Mouse (Mus musculus) C2C12 (cell line): ENCODE measurements around the gene Anapc13.

Source experiments
- CEBPB ChIP-seq: IDR thresholded peaks from one replicate; pipeline ENCODE4 v1.6.1; 2011; ENCODE audit warnings: low read depth, mild to moderate bottlenecking, control low read depth, moderate library complexity
- CTCF ChIP-seq: IDR thresholded peaks from one replicate; pipeline ENCODE4 v1.5.1; 2011; ENCODE audit not compliant: control insufficient read depth, insufficient read depth, insufficient read length
- FOSL1 ChIP-seq: IDR thresholded peaks from one replicate; pipeline ENCODE4 v1.8.0; 2011; ENCODE audit warnings: mild to moderate bottlenecking, low read length; ENCODE audit not compliant: poor library complexity, insufficient read depth, severe bottlenecking
- MAX ChIP-seq: IDR thresholded peaks from one replicate; pipeline ENCODE4 v1.6.1; 2011; ENCODE audit warnings: mild to moderate bottlenecking, control low read depth
- MYOD1 ChIP-seq: IDR thresholded peaks from one replicate; pipeline ENCODE4 v1.6.1; 2011; ENCODE audit warnings: low read depth; ENCODE audit not compliant: control insufficient read depth, insufficient read length
- USF1 ChIP-seq: IDR thresholded peaks from one replicate; pipeline ENCODE4 v1.6.1; 2011; ENCODE audit warnings: low read depth, mild to moderate bottlenecking, control low read depth, moderate library complexity

- TF ChIP-seq CTCF (no peak), MAX (no peak), CEBPB (no peak), USF1 (no peak), FOSL1 (no peak), MYOD1 (no peak)
Measured at GRCm38 (mm10) chr9:102639510-102639909, 13.4 kb downstream of the Anapc13 start.
